Mouse (Mus musculus): ENCODE data around the gene Tsfm. TPM values are rescaled to one million over a fixed set of nuclear protein-coding genes. Genes with fewer than 3 reads are reported as not detected.

Gene Tsfm
- polyA plus RNA-seq, 1 experiment from 2014 or later = 69.6 TPM

DNA sequence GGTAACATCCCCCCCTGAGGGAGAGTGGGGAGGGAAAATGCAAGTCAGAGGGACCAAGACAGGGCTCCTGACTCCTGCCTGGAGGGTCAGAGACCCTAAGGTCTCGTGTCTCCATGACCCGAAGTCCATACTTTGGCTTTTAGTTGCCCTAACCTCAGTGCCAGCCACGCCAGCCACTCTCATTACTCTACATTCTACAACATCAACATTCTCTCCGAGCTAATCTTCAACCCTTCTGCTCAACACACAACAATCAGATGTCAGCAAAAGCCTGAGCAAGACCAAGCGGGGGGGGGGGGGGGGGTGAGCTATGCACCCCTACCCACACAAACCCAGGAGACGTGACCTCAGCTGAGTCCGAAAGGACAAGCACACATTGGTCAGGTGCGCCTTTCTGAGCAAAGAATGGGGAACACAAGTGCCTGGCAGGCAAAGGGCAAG is 2.7 kb upstream of the Tsfm start:
- no peaks in the 10 kb centered on the region for H3K27me3 ChIP-seq
- no peak overlapping the region for H3K4me2 ChIP-seq
- 81% methylated on average over 8 of the region's 8 CpGs for WGBS
- H3K9ac ChIP-seq = no peak overlapping the region
- H3K4me3 ChIP-seq = no peak overlapping the region
- peaks cover 2% of the 10 kb centered on the region for H3K36me3 ChIP-seq
- 0 out of 2 replicates have a peak, but pooled peaks have one; percentile 37 for ATAC-seq (ENCODE audit: insufficient number of reproducible peaks, low FRiP score, low TSS enrichment, low read depth)
- H3K9me3 ChIP-seq = no peaks in the 10 kb centered on the region
- no peak overlapping the region for H3K27ac ChIP-seq
- peaks cover 12% of the 10 kb centered on the region; the same call in 1 of the 2 replicates for H3K4me1 ChIP-seq

DNA sequence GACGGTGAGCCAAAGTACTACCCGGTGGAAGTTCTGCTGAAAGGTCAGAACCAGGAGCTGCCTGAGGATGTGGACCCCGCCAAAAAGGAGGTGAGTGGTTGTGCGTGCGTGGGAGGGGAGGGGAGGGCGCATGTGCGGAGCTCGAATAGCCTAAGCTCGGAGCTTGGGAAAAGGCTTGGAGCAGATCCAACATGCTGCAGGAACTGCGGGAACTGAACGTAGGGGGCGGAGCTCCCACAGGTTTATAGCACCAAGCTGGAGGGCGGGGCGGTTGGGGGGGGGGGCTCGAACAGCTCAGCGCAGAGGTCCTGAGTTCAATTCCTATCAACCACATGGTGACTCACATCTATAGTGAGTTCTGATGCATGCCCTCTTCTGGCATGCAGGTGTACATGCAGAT is 12.2 kb downstream of the Tsfm start:
- Histone ChIP-seq H3K9me3 (no peaks in the 10 kb centered on the region), H3K4me2 (no peak overlapping the region), H3K27ac (no peak overlapping the region), H3K4me3 (no peak overlapping the region), H3K36me3 (peaks cover 17% of the 10 kb centered on the region), H3K4me1 (peaks cover 11% of the 10 kb centered on the region), H3K9ac (no peak overlapping the region), H3K27me3 (no peaks in the 10 kb centered on the region)
- 59% methylated on average over 16 of the region's 16 CpGs for WGBS
- no peak for ATAC-seq (ENCODE audit: insufficient number of reproducible peaks, low FRiP score, low TSS enrichment, low read depth)

GRCm38 (mm10) chr10:127017071-127017470 is 13.6 kb downstream of the Tsfm start:
- Histone ChIP-seq H3K4me2 (no peak overlapping the region), H3K27ac (no peak overlapping the region), H3K9me3 (no peaks in the 10 kb centered on the region), H3K9ac (no peak overlapping the region), H3K4me3 (no peak overlapping the region), H3K36me3 (peaks cover 7% of the 10 kb centered on the region), H3K4me1 (peaks cover 11% of the 10 kb centered on the region), H3K27me3 (no peaks in the 10 kb centered on the region)
- WGBS = 21% methylated on average over 2 of the region's 2 CpGs
- ATAC-seq (ENCODE audit: insufficient number of reproducible peaks, low FRiP score, low TSS enrichment, low read depth) = no peak

- no peaks in the 10 kb centered on the region for H3K9me3 ChIP-seq
- 39% methylated on average over 5 of the region's 5 CpGs for WGBS
- H3K27ac ChIP-seq = no peak overlapping the region
- no peaks in the 10 kb centered on the region for H3K27me3 ChIP-seq
- no peak overlapping the region for H3K4me2 ChIP-seq
- peaks cover 11% of the 10 kb centered on the region for H3K4me1 ChIP-seq
- H3K9ac ChIP-seq = no peak overlapping the region
- H3K4me3 ChIP-seq = no peak overlapping the region
- no peak for ATAC-seq (ENCODE audit: insufficient number of reproducible peaks, low FRiP score, low TSS enrichment, low read depth)
- H3K36me3 ChIP-seq = 0 out of 2 replicates have a peak, but pooled peaks cover 3% of the 10 kb centered on the region
These were observed 14.2 kb downstream of the Tsfm start for GRCm38 (mm10) chr10:127016488-127016887.

DNA sequence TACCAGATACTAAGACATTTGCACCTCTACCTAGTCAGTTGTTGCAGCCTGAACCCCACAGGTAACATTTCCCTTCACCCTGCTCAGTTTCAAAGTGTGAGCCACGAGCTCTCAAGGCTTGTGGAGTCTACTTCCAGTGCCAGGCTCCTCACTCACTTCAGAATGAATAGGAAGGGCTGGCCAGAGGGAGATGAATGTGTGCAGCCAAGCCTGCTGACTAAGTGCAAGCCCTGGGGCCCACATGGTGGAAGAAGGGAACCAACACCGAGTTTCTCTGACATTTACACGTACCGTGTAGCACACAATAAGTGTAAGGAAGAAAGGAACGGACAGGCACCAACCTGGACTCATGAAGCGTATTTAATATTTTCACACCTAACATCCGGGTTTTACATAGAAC is 26.8 kb downstream of the Tsfm start:
- H3K27me3 ChIP-seq = no peaks in the 10 kb centered on the region
- peaks cover 12% of the 10 kb centered on the region for H3K36me3 ChIP-seq
- no peak overlapping the region for H3K9ac ChIP-seq
- no peak overlapping the region for H3K27ac ChIP-seq
- ATAC-seq (ENCODE audit: insufficient number of reproducible peaks, low FRiP score, low TSS enrichment, low read depth) = no peak
- no peaks in the 10 kb centered on the region; the same call in 1 of the 2 replicates for H3K4me1 ChIP-seq
- 85% methylated on average over 7 of the region's 7 CpGs for WGBS
- H3K4me2 ChIP-seq = no peak overlapping the region
- no peak overlapping the region for H3K4me3 ChIP-seq
- H3K9me3 ChIP-seq = no peaks in the 10 kb centered on the region

GRCm38 (mm10) chr10:127003334-127003733 is 27.3 kb downstream of the Tsfm start:
- Histone ChIP-seq H3K27ac (no peak overlapping the region), H3K36me3 (peaks cover 16% of the 10 kb centered on the region), H3K4me3 (no peak overlapping the region), H3K27me3 (no peaks in the 10 kb centered on the region), H3K9me3 (no peaks in the 10 kb centered on the region), H3K9ac (no peak overlapping the region), H3K4me1 (no peaks in the 10 kb centered on the region; the same call in 1 of the 2 replicates), H3K4me2 (no peak overlapping the region)
- ATAC-seq (ENCODE audit: insufficient number of reproducible peaks, low FRiP score, low TSS enrichment, low read depth) = no peak
- 78% methylated on average over 8 of the region's 8 CpGs for WGBS

DNA sequence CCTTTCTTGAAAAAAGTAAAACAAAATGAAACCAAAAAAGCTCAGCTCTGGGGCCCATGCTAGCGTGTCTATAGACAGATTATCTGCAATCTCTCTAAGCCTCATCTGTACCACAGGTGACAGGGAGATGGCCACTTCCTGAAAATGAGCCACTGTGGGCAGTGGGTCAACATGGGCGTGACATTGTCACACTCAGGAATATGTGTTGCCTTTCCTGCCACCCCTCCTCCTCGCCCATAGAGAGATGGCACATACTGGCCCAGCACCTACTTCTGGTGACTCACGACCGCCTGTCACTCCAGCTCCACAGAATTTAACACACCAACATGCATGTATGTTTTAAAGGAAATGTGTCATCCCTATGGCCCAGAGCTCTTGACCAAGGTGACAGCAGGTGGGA is 27.9 kb downstream of the Tsfm start:
- no peak overlapping the region for H3K9ac ChIP-seq
- H3K4me3 ChIP-seq = no peak overlapping the region
- no peaks in the 10 kb centered on the region for H3K27me3 ChIP-seq
- H3K4me1 ChIP-seq = peaks cover 2% of the 10 kb centered on the region
- ATAC-seq (ENCODE audit: insufficient number of reproducible peaks, low FRiP score, low TSS enrichment, low read depth) = no peak
- WGBS = 89% methylated on average over 5 of the region's 5 CpGs
- H3K27ac ChIP-seq = no peak overlapping the region
- H3K4me2 ChIP-seq = no peak overlapping the region
- H3K9me3 ChIP-seq = no peaks in the 10 kb centered on the region
- H3K36me3 ChIP-seq = peaks cover 22% of the 10 kb centered on the region

GRCm38 (mm10) chr10:127002056-127002455 is 28.6 kb downstream of the Tsfm start:
- Histone ChIP-seq H3K4me1 (peaks cover 9% of the 10 kb centered on the region), H3K9ac (no peak overlapping the region), H3K9me3 (no peaks in the 10 kb centered on the region), H3K36me3 (peaks cover 29% of the 10 kb centered on the region), H3K27ac (no peak overlapping the region), H3K4me3 (no peak overlapping the region), H3K27me3 (no peaks in the 10 kb centered on the region), H3K4me2 (no peak overlapping the region)
- ATAC-seq (ENCODE audit: insufficient number of reproducible peaks, low FRiP score, low TSS enrichment, low read depth) = no peak
- 77% methylated on average over 1 of the region's 1 CpGs for WGBS

DNA sequence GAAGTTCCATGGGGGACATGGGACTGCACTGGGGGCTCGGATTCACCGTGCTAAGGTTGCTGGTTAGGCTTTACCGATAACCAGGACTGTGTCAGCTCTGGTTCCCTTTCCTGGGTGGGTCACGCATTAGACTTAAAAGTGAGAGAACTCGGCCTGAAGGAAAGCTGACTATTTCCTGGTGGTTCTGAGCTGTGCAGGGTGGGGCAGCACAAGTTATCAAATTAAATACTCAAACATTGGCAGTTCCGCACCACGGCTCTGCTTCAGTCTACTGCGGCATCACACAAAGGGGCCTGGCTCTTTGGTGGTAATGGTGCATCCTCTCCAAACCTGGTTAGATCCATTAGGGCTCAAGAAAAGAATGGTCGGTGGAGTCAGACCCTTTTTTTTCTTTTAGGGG is 29.3 kb downstream of the Tsfm start:
- Histone ChIP-seq H3K4me1 (peaks cover 9% of the 10 kb centered on the region), H3K27ac (no peak overlapping the region), H3K27me3 (no peaks in the 10 kb centered on the region), H3K4me2 (no peak overlapping the region), H3K9me3 (no peaks in the 10 kb centered on the region), H3K36me3 (peaks cover 29% of the 10 kb centered on the region), H3K4me3 (no peak overlapping the region), H3K9ac (no peak overlapping the region)
- WGBS = 86% methylated on average over 9 of the region's 9 CpGs
- no peak for ATAC-seq (ENCODE audit: insufficient number of reproducible peaks, low FRiP score, low TSS enrichment, low read depth)

DNA sequence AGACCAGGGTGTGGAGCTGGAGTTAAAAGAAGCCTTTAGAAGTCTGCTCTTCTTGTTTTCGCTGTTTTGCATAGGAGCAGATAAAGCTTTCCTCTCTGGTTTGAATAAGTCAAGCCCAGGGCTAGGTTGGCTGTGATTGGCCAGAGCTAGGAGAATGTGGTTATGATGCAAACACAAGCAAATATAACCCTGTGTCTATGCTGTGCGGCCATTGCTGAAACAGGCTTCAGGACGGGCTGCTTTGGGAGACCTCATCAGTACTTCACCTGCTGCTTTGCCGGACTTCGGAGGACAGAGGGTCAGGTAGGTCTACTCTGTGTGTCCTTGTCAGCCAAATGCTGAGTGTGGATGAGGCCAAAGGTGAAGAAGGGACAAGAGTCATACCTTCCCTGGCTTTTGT is 30.1 kb downstream of the Tsfm start, which contains the start of gene Avil:
Gene Avil, plus strand, starts transcription at position 181 of the 400 bp plus-strand sequence.
- H3K9me3 ChIP-seq = no peaks in the 10 kb centered on the region
- peaks cover 10% of the 10 kb centered on the region for H3K4me1 ChIP-seq
- no peak within 1 kb of the TSS for H3K27ac ChIP-seq
- ATAC-seq (ENCODE audit: insufficient number of reproducible peaks, low FRiP score, low TSS enrichment, low read depth) = no peak
- no peak within 1 kb of the TSS for H3K4me3 ChIP-seq
- H3K9ac ChIP-seq = no peak within 1 kb of the TSS
- no peaks in the 10 kb centered on the region for H3K27me3 ChIP-seq
- H3K4me2 ChIP-seq = no peak within 1 kb of the TSS
- WGBS = 89% methylated on average over 5 of the region's 5 CpGs
- peaks cover 36% of the 10 kb centered on the region for H3K36me3 ChIP-seq

- H3K4me1 ChIP-seq = peaks cover 15% of the 10 kb centered on the region
- no peak overlapping the region for H3K4me2 ChIP-seq
- H3K9ac ChIP-seq = no peak overlapping the region
- no peaks in the 10 kb centered on the region for H3K27me3 ChIP-seq
- no peak overlapping the region for H3K4me3 ChIP-seq
- peaks cover 66% of the 10 kb centered on the region for H3K36me3 ChIP-seq
- peak overlapping the region; percentile 3; the same call in 1 of the 2 replicates for H3K27ac ChIP-seq
- no peak for ATAC-seq (ENCODE audit: insufficient number of reproducible peaks, low FRiP score, low TSS enrichment, low read depth)
- 47% methylated on average over 13 of the region's 13 CpGs for WGBS
- H3K9me3 ChIP-seq = no peaks in the 10 kb centered on the region
These were observed 33.1 kb downstream of the Tsfm start for GRCm38 (mm10) chr10:126997340-126998113.

- H3K27me3 ChIP-seq = no peaks in the 10 kb centered on the region
- ATAC-seq (ENCODE audit: insufficient number of reproducible peaks, low FRiP score, low TSS enrichment, low read depth) = no peak
- H3K9ac ChIP-seq = no peak overlapping the region
- H3K9me3 ChIP-seq = no peaks in the 10 kb centered on the region
- H3K27ac ChIP-seq = no peak overlapping the region
- peaks cover 73% of the 10 kb centered on the region for H3K36me3 ChIP-seq
- peaks cover 47% of the 10 kb centered on the region for H3K4me1 ChIP-seq
- WGBS = 78% methylated on average over 3 of the region's 3 CpGs
- no peak overlapping the region for H3K4me2 ChIP-seq
- no peak overlapping the region for H3K4me3 ChIP-seq
These were observed 37.0 kb downstream of the Tsfm start for GRCm38 (mm10) chr10:126993621-126994020.
